Mouse (Mus musculus): ENCODE data around the gene Itpr1. TPM values are rescaled to one million over a fixed set of nuclear protein-coding genes. Genes with fewer than 3 reads are reported as not detected.

Gene Itpr1
- polyA plus RNA-seq, 1 experiment from 2014 or later: 9.1 TPM

DNA sequence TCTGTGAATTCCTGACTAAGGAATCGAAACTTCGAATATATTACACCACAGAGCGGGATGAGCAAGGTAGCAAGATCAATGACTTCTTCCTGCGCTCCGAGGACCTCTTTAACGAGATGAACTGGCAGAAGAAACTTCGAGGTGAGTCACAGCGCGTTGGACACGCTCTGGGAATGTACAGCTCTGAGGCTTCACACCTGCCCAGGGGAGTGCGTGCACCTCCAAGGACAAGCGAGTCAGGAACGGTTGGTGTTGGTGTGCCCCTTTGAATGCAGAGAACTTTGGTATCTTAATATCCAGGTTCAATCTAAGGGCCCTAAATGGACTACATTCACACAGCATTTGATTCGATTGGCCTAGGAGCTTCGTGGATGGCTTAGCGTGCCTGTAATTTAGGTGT, 280.9 kb downstream of the Itpr1 start:
- WGBS: 91% methylated on average over 16 of the region's 16 CpGs
- DNase-seq (ENCODE audit: low spot score): no peak
- peaks cover 4% of the 10 kb centered on the region; the same call in 1 of the 2 replicates for H3K4me1 ChIP-seq (ENCODE audit: control insufficient read depth, insufficient read depth, low read length)
- H3K36me3 ChIP-seq (ENCODE audit: control insufficient read depth, insufficient read depth, low read length): 0 out of 2 replicates have a peak, but pooled peaks cover 16% of the 10 kb centered on the region
- H3K4me3 ChIP-seq (ENCODE audit: low read depth, low read length): no peak overlapping the region
- H3K4me2 ChIP-seq (ENCODE audit: low read depth, low read length): no peak overlapping the region
- no peak overlapping the region for H3K27ac ChIP-seq (replicated peaks; ENCODE audit: low read depth, low read length)
- no peaks in the 10 kb centered on the region for H3K9me3 ChIP-seq (ENCODE audit: control insufficient read depth, low read length)
- no peak overlapping the region for H3K9ac ChIP-seq (ENCODE audit: low read depth, low read length)
- ATAC-seq (ENCODE audit: low read depth): no peak
- no peaks in the 10 kb centered on the region for H3K27me3 ChIP-seq (replicated peaks; ENCODE audit: control insufficient read depth, insufficient read depth, low read length)

DNA sequence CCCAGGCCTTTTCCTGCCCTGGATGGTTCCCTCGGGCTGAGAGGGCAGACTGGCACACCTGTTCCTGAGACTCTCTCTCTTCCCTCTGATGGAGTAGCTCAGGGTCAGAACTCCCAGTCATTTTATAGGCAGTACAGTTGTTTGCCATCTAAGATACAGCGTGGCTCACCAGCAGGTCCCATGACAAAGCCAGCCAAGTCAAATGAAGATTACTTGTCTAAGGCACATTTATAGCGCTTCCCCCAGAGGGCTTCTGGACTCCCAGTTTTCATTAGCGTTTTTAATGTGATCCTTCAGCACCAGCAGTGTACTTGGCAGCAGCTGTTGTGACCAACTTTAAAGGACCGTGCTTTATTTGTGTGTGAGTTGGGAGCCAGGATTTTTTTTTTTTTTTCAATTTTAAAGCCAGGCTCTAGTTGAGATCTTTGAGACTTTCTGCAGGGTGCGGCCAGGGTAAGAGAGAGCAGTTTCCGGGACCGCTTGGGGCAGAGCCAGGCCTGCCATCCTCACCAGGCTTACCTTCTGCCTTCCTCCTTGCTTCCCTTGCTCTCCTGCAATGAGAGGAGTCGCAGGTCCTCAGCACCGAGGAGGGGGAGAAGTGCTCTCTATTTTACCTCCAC, 281.4 kb downstream of the Itpr1 start:
- peaks cover 4% of the 10 kb centered on the region; the same call in 1 of the 2 replicates for H3K4me1 ChIP-seq (ENCODE audit: control insufficient read depth, insufficient read depth, low read length)
- H3K9me3 ChIP-seq (ENCODE audit: control insufficient read depth, low read length): no peaks in the 10 kb centered on the region
- no peak overlapping the region for H3K4me3 ChIP-seq (ENCODE audit: low read depth, low read length)
- H3K27me3 ChIP-seq (replicated peaks; ENCODE audit: control insufficient read depth, insufficient read depth, low read length): no peaks in the 10 kb centered on the region
- 65% methylated on average over 10 of the region's 10 CpGs for WGBS
- H3K4me2 ChIP-seq (ENCODE audit: low read depth, low read length): no peak overlapping the region
- H3K9ac ChIP-seq (ENCODE audit: low read depth, low read length): no peak overlapping the region
- DNase-seq (ENCODE audit: low spot score): peak; percentile 70
- H3K27ac ChIP-seq (replicated peaks; ENCODE audit: low read depth, low read length): no peak overlapping the region
- 0 out of 2 replicates have a peak, but pooled peaks cover 16% of the 10 kb centered on the region for H3K36me3 ChIP-seq (ENCODE audit: control insufficient read depth, insufficient read depth, low read length)
- ATAC-seq (ENCODE audit: low read depth): 0 out of 2 replicates have a peak, but pooled peaks have one; percentile 62

DNA sequence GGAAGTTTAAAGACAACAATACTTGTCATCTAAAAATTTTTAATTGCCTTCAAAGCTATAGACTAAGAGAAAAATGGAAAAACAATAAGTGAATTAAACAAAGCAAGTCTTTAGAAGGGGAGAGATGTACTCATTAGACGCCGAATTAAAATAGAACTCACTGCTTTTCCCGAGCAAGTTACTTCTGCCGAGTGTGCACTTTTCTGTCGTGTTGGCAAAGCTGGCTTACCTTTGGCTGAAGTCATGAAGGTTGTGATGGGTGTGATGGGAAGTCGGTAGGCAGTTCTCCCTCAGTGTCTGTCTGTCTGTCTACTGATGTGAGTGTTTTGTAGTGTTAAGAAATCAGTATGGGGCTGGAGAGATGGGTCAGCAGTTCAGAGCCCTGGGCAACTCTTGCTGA, 282.1 kb downstream of the Itpr1 start:
- Histone ChIP-seq H3K4me2 (ENCODE audit: low read depth, low read length) (no peak overlapping the region), H3K4me3 (ENCODE audit: low read depth, low read length) (no peak overlapping the region), H3K27ac (replicated peaks; ENCODE audit: low read depth, low read length) (no peak overlapping the region), H3K27me3 (replicated peaks; ENCODE audit: control insufficient read depth, insufficient read depth, low read length) (no peaks in the 10 kb centered on the region), H3K4me1 (ENCODE audit: control insufficient read depth, insufficient read depth, low read length) (peaks cover 4% of the 10 kb centered on the region; the same call in 1 of the 2 replicates), H3K9me3 (ENCODE audit: control insufficient read depth, low read length) (no peaks in the 10 kb centered on the region), H3K9ac (ENCODE audit: low read depth, low read length) (no peak overlapping the region), H3K36me3 (ENCODE audit: control insufficient read depth, insufficient read depth, low read length) (0 out of 2 replicates have a peak, but pooled peaks cover 15% of the 10 kb centered on the region)
- 79% methylated on average over 6 of the region's 6 CpGs for WGBS
- DNase-seq (ENCODE audit: low spot score) (no peak), ATAC-seq (ENCODE audit: low read depth) (no peak)

DNA sequence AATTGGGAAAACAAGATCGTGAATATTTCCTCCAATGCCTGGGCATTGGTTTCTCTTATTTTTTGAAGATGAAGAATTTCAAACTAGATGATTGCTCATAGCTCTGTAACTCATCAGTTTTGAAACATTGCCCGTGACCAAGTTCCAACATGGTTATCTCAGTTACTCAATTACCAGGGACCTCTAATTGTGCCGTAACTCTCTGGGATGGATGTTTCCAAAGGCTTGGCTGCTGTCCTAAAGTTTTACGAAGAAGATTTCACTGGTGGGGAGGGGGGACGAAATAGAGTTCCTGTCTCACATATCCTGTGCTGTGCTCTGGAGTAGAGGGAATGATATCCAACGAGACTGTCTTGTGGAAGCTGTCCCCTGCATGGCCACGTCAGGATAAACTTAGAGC, 285.2 kb downstream of the Itpr1 start:
- Histone ChIP-seq H3K4me3 (ENCODE audit: low read depth, low read length) (no peak overlapping the region), H3K27me3 (replicated peaks; ENCODE audit: control insufficient read depth, insufficient read depth, low read length) (no peaks in the 10 kb centered on the region), H3K4me1 (ENCODE audit: control insufficient read depth, insufficient read depth, low read length) (peaks cover 4% of the 10 kb centered on the region; the same call in 1 of the 2 replicates), H3K9ac (ENCODE audit: low read depth, low read length) (no peak overlapping the region), H3K36me3 (ENCODE audit: control insufficient read depth, insufficient read depth, low read length) (0 out of 2 replicates have a peak, but pooled peaks cover 5% of the 10 kb centered on the region), H3K9me3 (ENCODE audit: control insufficient read depth, low read length) (no peaks in the 10 kb centered on the region), H3K4me2 (ENCODE audit: low read depth, low read length) (no peak overlapping the region), H3K27ac (replicated peaks; ENCODE audit: low read depth, low read length) (no peak overlapping the region)
- 86% methylated on average over 7 of the region's 7 CpGs for WGBS
- ATAC-seq (ENCODE audit: low read depth): no peak
- no peak for DNase-seq (ENCODE audit: low spot score)

DNA sequence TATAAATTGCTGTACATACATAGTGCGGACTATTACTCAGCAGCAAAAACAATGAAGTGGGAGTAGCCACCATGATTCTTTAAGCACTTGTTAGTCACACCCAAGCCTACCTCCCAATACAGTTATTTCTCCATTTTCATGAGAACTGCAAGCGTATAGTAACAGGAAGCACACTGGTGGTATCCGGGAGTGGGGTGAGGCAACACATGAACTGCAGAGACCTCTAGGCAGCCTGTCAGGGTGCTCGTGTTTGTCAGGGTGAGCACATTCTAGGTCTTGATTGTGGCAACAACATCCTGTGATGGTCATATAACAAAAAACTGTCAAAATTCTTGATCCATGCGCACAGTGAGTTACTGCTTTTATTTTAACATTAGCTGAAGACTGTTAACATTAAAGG, 290.8 kb downstream of the Itpr1 start:
- 92% methylated on average over 5 of the region's 5 CpGs for WGBS
- Histone ChIP-seq H3K4me2 (ENCODE audit: low read depth, low read length) (no peak overlapping the region), H3K4me3 (ENCODE audit: low read depth, low read length) (no peak overlapping the region), H3K27ac (replicated peaks; ENCODE audit: low read depth, low read length) (no peak overlapping the region), H3K36me3 (ENCODE audit: control insufficient read depth, insufficient read depth, low read length) (0 out of 2 replicates have a peak, but pooled peaks cover 7% of the 10 kb centered on the region), H3K9ac (ENCODE audit: low read depth, low read length) (no peak overlapping the region), H3K9me3 (ENCODE audit: control insufficient read depth, low read length) (no peaks in the 10 kb centered on the region), H3K4me1 (ENCODE audit: control insufficient read depth, insufficient read depth, low read length) (no peaks in the 10 kb centered on the region), H3K27me3 (replicated peaks; ENCODE audit: control insufficient read depth, insufficient read depth, low read length) (no peaks in the 10 kb centered on the region)
- DNase-seq (ENCODE audit: low spot score): no peak
- no peak for ATAC-seq (ENCODE audit: low read depth)

DNA sequence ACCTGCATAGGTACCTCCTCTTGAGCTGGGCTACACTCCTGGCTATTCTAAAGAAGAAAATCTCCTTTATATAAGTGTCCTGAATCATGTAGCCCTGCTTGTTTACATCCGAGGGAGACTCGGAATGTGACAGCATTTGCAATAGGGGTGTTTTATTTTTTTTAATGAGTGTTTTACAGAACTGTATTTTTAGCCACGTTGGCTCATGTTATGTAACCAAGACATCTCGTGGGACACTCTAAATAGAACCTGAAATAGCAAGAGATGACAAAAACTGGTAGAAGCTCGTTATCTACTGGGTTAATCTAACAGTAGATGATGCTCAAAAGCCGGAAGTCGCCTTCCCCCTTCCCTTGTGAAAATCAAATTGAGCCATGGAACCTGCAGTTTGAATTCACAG, 291.8 kb downstream of the Itpr1 start:
- Histone ChIP-seq H3K4me1 (ENCODE audit: control insufficient read depth, insufficient read depth, low read length) (no peaks in the 10 kb centered on the region), H3K4me2 (ENCODE audit: low read depth, low read length) (no peak overlapping the region), H3K27me3 (replicated peaks; ENCODE audit: control insufficient read depth, insufficient read depth, low read length) (no peaks in the 10 kb centered on the region), H3K36me3 (ENCODE audit: control insufficient read depth, insufficient read depth, low read length) (0 out of 2 replicates have a peak, but pooled peaks cover 7% of the 10 kb centered on the region), H3K4me3 (ENCODE audit: low read depth, low read length) (no peak overlapping the region), H3K9me3 (ENCODE audit: control insufficient read depth, low read length) (no peaks in the 10 kb centered on the region), H3K9ac (ENCODE audit: low read depth, low read length) (no peak overlapping the region), H3K27ac (replicated peaks; ENCODE audit: low read depth, low read length) (no peak overlapping the region)
- 83% methylated on average over 7 of the region's 7 CpGs for whole genome bisulfite sequencing
- ATAC-seq (ENCODE audit: low read depth) (no peak), DNase-seq (ENCODE audit: low spot score) (no peak)

DNA sequence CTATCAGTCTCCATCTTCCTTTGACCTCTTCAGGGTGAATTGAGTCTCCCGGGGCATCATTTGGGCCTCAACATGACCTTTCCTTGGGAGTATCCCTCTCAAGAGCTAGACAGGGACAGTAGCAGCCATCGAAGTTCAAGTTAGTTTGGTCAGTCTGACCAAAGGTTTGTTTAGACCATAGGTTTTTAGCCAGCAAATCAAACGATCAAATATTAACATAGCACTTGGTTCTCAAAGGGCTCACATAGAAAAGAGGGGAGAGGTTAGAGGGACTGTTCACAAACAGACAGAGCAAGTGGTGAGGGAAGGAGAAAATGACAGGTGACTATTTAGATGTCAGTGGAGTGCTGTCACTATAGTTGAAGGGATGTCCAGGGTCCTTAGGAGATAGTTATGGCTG, 293.3 kb downstream of the Itpr1 start:
- DNase-seq (ENCODE audit: low spot score) (no peak), ATAC-seq (ENCODE audit: low read depth) (no peak)
- Histone ChIP-seq H3K4me3 (ENCODE audit: low read depth, low read length) (no peak overlapping the region), H3K9me3 (ENCODE audit: control insufficient read depth, low read length) (no peaks in the 10 kb centered on the region), H3K9ac (ENCODE audit: low read depth, low read length) (no peak overlapping the region), H3K36me3 (ENCODE audit: control insufficient read depth, insufficient read depth, low read length) (0 out of 2 replicates have a peak, but pooled peaks cover 7% of the 10 kb centered on the region), H3K27me3 (replicated peaks; ENCODE audit: control insufficient read depth, insufficient read depth, low read length) (no peaks in the 10 kb centered on the region), H3K4me1 (ENCODE audit: control insufficient read depth, insufficient read depth, low read length) (no peaks in the 10 kb centered on the region), H3K4me2 (ENCODE audit: low read depth, low read length) (no peak overlapping the region), H3K27ac (replicated peaks; ENCODE audit: low read depth, low read length) (no peak overlapping the region)
- WGBS: 90% methylated on average over 3 of the region's 3 CpGs

DNA sequence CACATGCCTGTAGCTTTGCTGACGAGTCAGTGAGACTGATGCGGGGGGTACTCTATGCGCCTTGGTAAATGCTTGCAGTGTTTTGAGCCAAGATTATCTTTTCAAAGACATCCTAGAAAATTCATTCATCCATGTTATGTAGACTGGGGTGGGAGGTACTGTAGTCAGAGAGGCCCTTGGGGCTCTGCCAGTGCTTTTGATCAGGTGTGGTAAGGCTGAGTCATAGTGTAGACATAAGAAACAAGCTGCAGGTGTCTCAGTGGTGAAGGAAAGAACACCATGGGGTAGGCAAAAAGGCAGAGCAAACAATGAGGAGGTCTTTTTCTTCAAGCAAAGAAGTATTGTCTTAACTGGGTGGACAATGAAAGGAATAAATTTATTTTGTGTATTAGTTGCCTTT, 294.4 kb downstream of the Itpr1 start:
- Histone ChIP-seq H3K27me3 (replicated peaks; ENCODE audit: control insufficient read depth, insufficient read depth, low read length) (no peaks in the 10 kb centered on the region), H3K9me3 (ENCODE audit: control insufficient read depth, low read length) (no peaks in the 10 kb centered on the region), H3K4me1 (ENCODE audit: control insufficient read depth, insufficient read depth, low read length) (no peaks in the 10 kb centered on the region), H3K36me3 (ENCODE audit: control insufficient read depth, insufficient read depth, low read length) (0 out of 2 replicates have a peak, but pooled peaks cover 7% of the 10 kb centered on the region), H3K9ac (ENCODE audit: low read depth, low read length) (no peak overlapping the region), H3K4me2 (ENCODE audit: low read depth, low read length) (no peak overlapping the region), H3K27ac (replicated peaks; ENCODE audit: low read depth, low read length) (no peak overlapping the region), H3K4me3 (ENCODE audit: low read depth, low read length) (no peak overlapping the region)
- DNase-seq (ENCODE audit: low spot score): peak; percentile 58
- 88% methylated on average over 3 of the region's 3 CpGs for WGBS
- ATAC-seq (ENCODE audit: low read depth): peak; percentile 63; the same call in 1 of the 2 replicates

DNA sequence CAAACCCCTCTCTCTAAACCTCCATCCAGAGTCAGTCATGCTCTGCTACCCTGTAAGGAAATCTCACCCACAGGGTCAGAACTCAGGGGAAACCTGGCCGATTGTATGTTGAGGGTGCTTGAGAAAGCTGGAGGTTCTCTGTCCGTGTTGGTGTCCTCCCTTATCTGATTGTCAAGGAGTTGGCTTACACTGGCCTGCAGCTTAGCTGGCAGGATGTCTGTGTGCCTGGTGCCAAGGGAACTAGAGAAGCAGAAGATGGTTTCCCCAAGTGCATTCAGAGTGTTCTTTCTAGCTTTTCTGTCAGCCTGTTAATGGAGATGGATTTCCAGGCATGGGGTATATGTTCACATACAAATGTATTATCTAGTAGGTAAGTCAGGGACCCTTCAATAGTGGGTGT, 296.4 kb downstream of the Itpr1 start:
- 90% methylated on average over 2 of the region's 2 CpGs for WGBS
- ATAC-seq (ENCODE audit: low read depth): no peak
- H3K9me3 ChIP-seq (ENCODE audit: control insufficient read depth, low read length): no peaks in the 10 kb centered on the region
- H3K9ac ChIP-seq (ENCODE audit: low read depth, low read length): no peak overlapping the region
- no peaks in the 10 kb centered on the region for H3K27me3 ChIP-seq (replicated peaks; ENCODE audit: control insufficient read depth, insufficient read depth, low read length)
- no peaks in the 10 kb centered on the region for H3K4me1 ChIP-seq (ENCODE audit: control insufficient read depth, insufficient read depth, low read length)
- H3K27ac ChIP-seq (replicated peaks; ENCODE audit: low read depth, low read length): no peak overlapping the region
- no peak overlapping the region for H3K4me2 ChIP-seq (ENCODE audit: low read depth, low read length)
- H3K36me3 ChIP-seq (ENCODE audit: control insufficient read depth, insufficient read depth, low read length): 0 out of 2 replicates have a peak, but pooled peaks cover 7% of the 10 kb centered on the region
- DNase-seq (ENCODE audit: low spot score): no peak
- no peak overlapping the region for H3K4me3 ChIP-seq (ENCODE audit: low read depth, low read length)
